Mouse (Mus musculus) layer of hippocampus, postnatal 14 days (tissue): ENCODE measurements around the gene Nkapl. TPM values are rescaled to one million over a fixed set of nuclear protein-coding genes. Genes with fewer than 3 reads are reported as not detected.

ENCODE experiments used
- DNase-seq, 2 experiments: peaks; one replicate each; pipeline ENCODE4 v3.0.0; 2021 to 2022; ENCODE audit warnings: low spot score in 2 of 2, mixed read lengths in 1 of 2
- microRNA-seq, 2 experiments: library from miRNA; unstranded; fragments of <30 nt; microRNA quantifications; one replicate each; pipeline ENCODE4 v1.2.0; 2021
- total RNA-seq, 2 experiments: library from RNA; stranded (reverse); gene quantifications; 2 replicates each; pipeline ENCODE4 v1.2.3; 2021

Nkapl gene
- total RNA-seq, 2 experiments from 2014 or later = 0.69 to 0.74 TPM

DNA sequence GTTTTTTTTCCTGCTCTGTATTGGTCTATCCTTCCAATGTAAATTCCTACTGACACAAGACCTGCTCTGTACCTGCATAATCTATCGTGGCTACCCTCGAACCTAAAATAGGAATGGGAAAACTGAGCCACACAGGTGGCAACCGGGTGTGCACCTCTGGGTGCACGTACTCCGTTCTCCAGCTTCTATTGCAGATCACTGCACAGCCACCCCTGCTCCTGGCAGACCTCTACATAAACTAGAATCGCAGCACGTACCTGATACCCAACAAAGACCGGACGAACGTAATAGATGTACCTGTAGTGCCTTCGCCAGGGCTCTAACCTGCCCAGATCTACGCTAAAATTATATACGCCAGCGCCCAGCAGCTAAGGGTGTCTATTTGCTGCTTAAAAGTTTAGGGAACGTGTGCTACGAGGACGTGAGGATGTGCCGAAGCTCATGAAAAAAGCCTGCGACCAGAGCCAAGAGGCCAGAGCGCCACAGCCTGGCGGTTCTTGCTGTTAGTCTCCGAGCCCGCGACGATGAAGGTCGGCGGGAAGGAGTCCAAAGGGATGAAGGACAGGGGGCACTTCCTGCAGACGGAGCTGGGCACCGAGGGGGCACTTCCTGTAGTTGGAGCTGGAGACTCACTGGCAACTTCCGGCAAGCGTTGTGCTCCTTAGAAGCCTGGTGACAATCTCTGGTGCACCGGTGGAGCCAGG is 27.7 kb downstream of the Nkapl start, which contains the start of gene Pgbd1:
Gene Pgbd1 (minus strand): TSS at position 556 of the 704 bp plus-strand sequence.
- peak; percentile 52 to 77 for DNase-seq

DNA sequence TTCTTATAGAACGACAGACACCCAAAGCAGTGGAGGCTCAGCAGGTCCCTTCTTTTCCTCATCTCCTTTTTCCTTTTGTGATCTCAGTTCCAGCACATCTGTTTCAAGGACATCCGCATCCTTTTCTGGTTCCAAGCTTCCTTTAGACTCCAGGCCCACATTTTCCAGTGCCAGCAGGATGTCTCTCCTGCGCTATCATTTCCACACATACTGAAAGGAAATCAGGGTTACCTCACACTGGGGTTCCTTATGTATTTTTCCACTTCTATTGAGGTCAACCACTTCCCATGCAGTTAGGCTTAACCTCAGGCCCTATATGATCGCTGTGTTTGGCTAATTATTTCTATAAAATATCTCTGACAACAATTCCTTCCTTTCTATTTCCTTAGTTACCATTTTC is 32.8 kb downstream of the Nkapl start:
- DNase-seq = no peak

DNA sequence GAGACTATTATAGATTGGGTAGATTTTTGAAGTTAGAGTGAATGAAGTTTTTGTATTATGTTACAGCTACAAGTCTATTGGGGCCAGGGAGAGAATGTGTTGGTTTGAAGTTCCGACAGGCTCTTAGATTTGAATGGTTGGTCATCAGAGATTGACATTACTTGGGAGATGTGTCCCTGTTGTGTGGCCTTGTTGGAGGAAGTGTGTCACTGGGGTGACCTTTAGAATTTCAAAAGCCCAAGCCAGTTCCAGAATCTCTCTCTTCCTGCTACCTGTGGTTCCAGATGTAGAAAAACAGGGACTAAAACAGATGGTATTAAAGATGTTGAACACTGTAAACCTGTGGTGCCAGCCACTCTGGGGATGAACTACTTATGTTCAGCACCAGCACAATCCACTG is 40.7 kb downstream of the Nkapl start:
- no peak for DNase-seq

GRCm38 (mm10) chr13:21423301-21423700 is 45.0 kb downstream of the Nkapl start:
- no peak for DNase-seq

GRCm38 (mm10) chr13:21418865-21419264 is 49.4 kb downstream of the Nkapl start:
- no peak for DNase-seq

DNA sequence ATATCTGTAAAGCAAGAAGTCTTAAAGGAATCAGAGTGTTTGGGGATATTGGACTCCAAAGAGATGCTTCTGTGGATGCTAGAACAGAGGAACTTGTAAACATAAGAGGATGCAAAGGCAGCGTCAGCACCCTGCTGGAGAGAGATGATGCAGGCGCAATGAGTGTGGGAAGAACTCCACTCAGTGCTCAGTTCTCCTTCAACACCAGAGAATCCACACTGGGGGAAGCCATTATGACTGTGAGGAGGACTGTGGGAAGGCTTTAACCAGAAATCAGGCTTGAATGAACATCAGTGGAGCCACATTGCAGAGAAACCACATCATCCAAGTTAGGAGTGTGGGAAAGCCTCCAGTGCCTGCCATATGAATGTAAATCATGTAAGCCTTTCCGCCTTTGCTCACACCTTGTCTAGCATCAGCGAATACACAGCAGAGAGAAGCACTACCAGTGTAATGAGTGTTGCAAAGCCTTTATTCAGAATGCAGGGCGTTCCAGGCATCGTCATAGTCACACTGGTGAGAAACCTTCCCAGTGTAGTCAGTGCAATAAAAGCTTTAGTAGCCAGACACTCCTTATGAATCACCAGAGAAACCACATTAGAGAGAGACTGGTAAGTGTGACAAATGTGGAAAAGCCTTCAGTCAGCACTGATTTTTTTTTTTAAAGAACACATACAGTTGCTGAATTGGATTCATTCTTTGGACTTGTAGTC is 50.9 kb downstream of the Nkapl start:
- no peak for DNase-seq

Small RNA genes within 50 kb of the gene (microRNA-seq; reads per million reads assigned to microRNA genes)
- gene Mir1896 = 0 reads per million in 2 experiments

Other genes with a start within 250 kb of the Nkapl start
- not detected for gene Gpx5, start 175.8 kb downstream of the Nkapl start, total RNA-seq
- gene Gpx6, start 156.4 kb downstream of the Nkapl start, total RNA-seq = not detected
- gene Olfr1367, start 121.6 kb downstream of the Nkapl start, total RNA-seq = not detected
- gene Zscan12, start 105.7 kb downstream of the Nkapl start, total RNA-seq = 1 to 10 TPM; 8.3 to 9.0 TPM
- 10 to 100 TPM; 37.5 to 37.6 TPM for gene Zkscan3, start 65.8 kb downstream of the Nkapl start, total RNA-seq
- 1 to 10 TPM; 1.3 TPM for gene Pgbd1, start 27.5 kb downstream of the Nkapl start, total RNA-seq
- gene Zscan26, start 14.8 kb downstream of the Nkapl start, total RNA-seq = 10 to 100 TPM; 33.9 to 35.6 TPM
- gene Zkscan4, start 10.4 kb upstream of the Nkapl start, total RNA-seq = 1 to 10 TPM; 6.7 to 7.7 TPM
- not detected for gene Gm10065, start 10.9 kb upstream of the Nkapl start, total RNA-seq
- gene AK157302, start 26.7 kb upstream of the Nkapl start, total RNA-seq = 10 to 100 TPM; 15.9 to 17.4 TPM
- 10 to 100 TPM; 64.8 to 76.7 TPM for gene Gm11273, start 32.9 kb upstream of the Nkapl start, total RNA-seq
- gene Zkscan8, start 62.6 kb upstream of the Nkapl start, total RNA-seq = 10 to 100 TPM; 16.2 to 16.9 TPM
- gene Olfr1366, start 74.3 kb upstream of the Nkapl start, total RNA-seq = not detected
- not detected for gene Olfr1535, start 91.4 kb upstream of the Nkapl start, total RNA-seq
- gene Olfr1364, start 113.2 kb upstream of the Nkapl start, total RNA-seq = not detected
- not detected for gene Olfr1362, start 145.5 kb upstream of the Nkapl start, total RNA-seq
- gene Olfr11, start 174.0 kb upstream of the Nkapl start, total RNA-seq = not detected
- not detected for gene Olfr1361, start 194.9 kb upstream of the Nkapl start, total RNA-seq
- not detected for gene Olfr1360, start 208.9 kb upstream of the Nkapl start, total RNA-seq
- not detected for gene Olfr1359, start 229.6 kb upstream of the Nkapl start, total RNA-seq
- 10 to 100 TPM; 31.7 to 51.2 TPM for gene Hist1h2bl, start 247.6 kb upstream of the Nkapl start, total RNA-seq
- gene Hist1h2ai, start 247.9 kb upstream of the Nkapl start, total RNA-seq = 10 to 100 TPM; 17.4 to 55.0 TPM
- gene Hist1h3h, start 249.2 kb upstream of the Nkapl start, total RNA-seq = 10 to 100 TPM; 68.2 to 84.2 TPM